Mouse (Mus musculus) thymus, adult 2 months (tissue): ENCODE measurements around the gene Fam20a. TPM values are rescaled to one million over a fixed set of nuclear protein-coding genes. Genes with fewer than 3 reads are reported as not detected.

Experiments
- DNase-seq: peaks from one replicate; pipeline ENCODE4 v3.0.0; 2021
- H3K27ac ChIP-seq: fragments of 200-500 bp; 2 replicates; pipeline ENCODE4 v1.5.1; 2012; ENCODE audit warnings: low read length, control low read depth; ENCODE audit not compliant: control insufficient read depth, insufficient read depth
- H3K27me3 ChIP-seq: fragments of 200-500 bp; 2 replicates; pipeline ENCODE4 v1.6.1; 2012; ENCODE audit warnings: mild to moderate bottlenecking, low read length, moderate library complexity, mixed read lengths; ENCODE audit not compliant: control insufficient read depth, insufficient read depth
- H3K36me3 ChIP-seq: fragments of 200-500 bp; 2 replicates; pipeline ENCODE4 v1.6.1; 2012; ENCODE audit warnings: mild to moderate bottlenecking, low read length, moderate library complexity; ENCODE audit not compliant: control insufficient read depth, insufficient read depth
- H3K4me1 ChIP-seq: fragments of 200-500 bp; replicated peaks from 2 replicates; pipeline ENCODE4 v1.6.1; 2012; ENCODE audit warnings: low read length; ENCODE audit not compliant: control insufficient read depth, insufficient read depth
- H3K4me3 ChIP-seq: fragments of 200-500 bp; 2 replicates; pipeline ENCODE4 v1.5.1; 2012; ENCODE audit warnings: mild to moderate bottlenecking, low read length, control low read depth, moderate library complexity; ENCODE audit not compliant: control insufficient read depth, insufficient read depth
- CTCF ChIP-seq: fragments of 200-500 bp; IDR thresholded peaks from 2 replicates; pipeline ENCODE4 v1.5.1; 2012; ENCODE audit warnings: mild to moderate bottlenecking, control low read depth, low read length, moderate library complexity, borderline replicate concordance; ENCODE audit not compliant: control insufficient read depth, poor library complexity, insufficient read depth; ENCODE audit errors: extremely low read depth
- POLR2A ChIP-seq: fragments of 200-500 bp; IDR thresholded peaks from 2 replicates; pipeline ENCODE4 v1.6.1; 2012; ENCODE audit warnings: mild to moderate bottlenecking, low read length, control low read depth, moderate library complexity; ENCODE audit not compliant: control insufficient read depth, poor library complexity, insufficient read depth; ENCODE audit errors: extremely low read depth
- WGBS: fragments of 180-500 bp; shearing (Covaris S2); methylation state at CpG from one replicate; pipeline ENCODE4 v1.1.7; 2018; 5-methylcytosine and 5-hydroxymethylcytosine counted together
- polyA plus RNA-seq: library from polyadenylated mRNA; depleted of rRNA; stranded (reverse); fragments of >200 nt; gene quantifications from 2 replicates; pipeline ENCODE4 v1.2.3, GENCODE M21; 2012

The Fam20a gene
- polyA plus RNA-seq, 1 experiment: 3.2 TPM

- no peak overlapping the region for H3K4me3 ChIP-seq
- H3K4me1 ChIP-seq: no peaks in the 10 kb centered on the region
- H3K36me3 ChIP-seq: no peaks in the 10 kb centered on the region
- H3K27ac ChIP-seq: no peak overlapping the region
- H3K27me3 ChIP-seq: no peaks in the 10 kb centered on the region
- no peak for TF ChIP-seq CTCF
- TF ChIP-seq POLR2A: no peak
- DNase-seq: no peak
- 83% methylated on average over 12 of the region's 12 CpGs for WGBS
These were observed 29.8 kb upstream of the Fam20a start for GRCm38 (mm10) chr11:109751636-109752603.

- Histone ChIP-seq H3K36me3 (no peaks in the 10 kb centered on the region), H3K27me3 (no peaks in the 10 kb centered on the region), H3K27ac (no peak overlapping the region), H3K4me1 (no peaks in the 10 kb centered on the region), H3K4me3 (no peak overlapping the region)
- no peak for TF ChIP-seq POLR2A
- TF ChIP-seq CTCF: no peak
- 64% methylated on average over 4 of the region's 4 CpGs for WGBS
- DNase-seq: no peak
These were observed 23.1 kb upstream of the Fam20a start for GRCm38 (mm10) chr11:109745210-109745609.

- Histone ChIP-seq H3K36me3 (no peaks in the 10 kb centered on the region), H3K4me1 (no peaks in the 10 kb centered on the region), H3K27me3 (no peaks in the 10 kb centered on the region), H3K27ac (no peak overlapping the region), H3K4me3 (no peak overlapping the region)
- no peak for TF ChIP-seq POLR2A
- no peak for TF ChIP-seq CTCF
- no peak for DNase-seq
- WGBS: 48% methylated on average over 3 of the region's 3 CpGs
These were observed 15.9 kb upstream of the Fam20a start for GRCm38 (mm10) chr11:109737967-109738366.

- 97% methylated on average over 3 of the region's 3 CpGs for WGBS
- Histone ChIP-seq H3K36me3 (no peaks in the 10 kb centered on the region), H3K4me1 (no peaks in the 10 kb centered on the region), H3K27ac (no peak overlapping the region), H3K27me3 (no peaks in the 10 kb centered on the region), H3K4me3 (no peak overlapping the region)
- TF ChIP-seq POLR2A (no peak), CTCF (no peak)
- no peak for DNase-seq
These were observed 14.3 kb upstream of the Fam20a start for GRCm38 (mm10) chr11:109736406-109736805.

GRCm38 (mm10) chr11:109734341-109734740 is 12.3 kb upstream of the Fam20a start:
- 98% methylated on average over 1 of the region's 1 CpGs for WGBS
- TF ChIP-seq CTCF (no peak), POLR2A (no peak)
- no peaks in the 10 kb centered on the region for H3K27me3 ChIP-seq
- H3K4me1 ChIP-seq: no peaks in the 10 kb centered on the region
- no peak overlapping the region for H3K27ac ChIP-seq
- no peak overlapping the region for H3K4me3 ChIP-seq
- DNase-seq: no peak
- no peaks in the 10 kb centered on the region for H3K36me3 ChIP-seq

- Histone ChIP-seq H3K4me1 (no peaks in the 10 kb centered on the region), H3K27me3 (no peaks in the 10 kb centered on the region), H3K4me3 (no peak overlapping the region), H3K27ac (no peak overlapping the region), H3K36me3 (no peaks in the 10 kb centered on the region)
- TF ChIP-seq CTCF (no peak), POLR2A (no peak)
- no peak for DNase-seq
- WGBS: 93% methylated on average over 8 of the region's 8 CpGs
These were observed 10.8 kb upstream of the Fam20a start for GRCm38 (mm10) chr11:109732726-109733438.

GRCm38 (mm10) chr11:109728371-109728770 is 6.3 kb upstream of the Fam20a start:
- H3K4me3 ChIP-seq: no peak overlapping the region
- H3K27me3 ChIP-seq: no peaks in the 10 kb centered on the region
- no peak for TF ChIP-seq POLR2A
- H3K4me1 ChIP-seq: no peaks in the 10 kb centered on the region
- no peaks in the 10 kb centered on the region for H3K36me3 ChIP-seq
- DNase-seq: no peak
- 90% methylated on average over 3 of the region's 3 CpGs for WGBS
- no peak overlapping the region for H3K27ac ChIP-seq
